Mouse (Mus musculus) heart, adult 9 months (tissue): Measurements from ENCODE around the gene Dnajc15.

Source experiments
- DNase-seq, 2 experiments: peaks; one replicate each; pipeline ENCODE4 v3.0.0; 2022; ENCODE audit warnings: low spot score in 2 of 2

Gene Dnajc15

DNA sequence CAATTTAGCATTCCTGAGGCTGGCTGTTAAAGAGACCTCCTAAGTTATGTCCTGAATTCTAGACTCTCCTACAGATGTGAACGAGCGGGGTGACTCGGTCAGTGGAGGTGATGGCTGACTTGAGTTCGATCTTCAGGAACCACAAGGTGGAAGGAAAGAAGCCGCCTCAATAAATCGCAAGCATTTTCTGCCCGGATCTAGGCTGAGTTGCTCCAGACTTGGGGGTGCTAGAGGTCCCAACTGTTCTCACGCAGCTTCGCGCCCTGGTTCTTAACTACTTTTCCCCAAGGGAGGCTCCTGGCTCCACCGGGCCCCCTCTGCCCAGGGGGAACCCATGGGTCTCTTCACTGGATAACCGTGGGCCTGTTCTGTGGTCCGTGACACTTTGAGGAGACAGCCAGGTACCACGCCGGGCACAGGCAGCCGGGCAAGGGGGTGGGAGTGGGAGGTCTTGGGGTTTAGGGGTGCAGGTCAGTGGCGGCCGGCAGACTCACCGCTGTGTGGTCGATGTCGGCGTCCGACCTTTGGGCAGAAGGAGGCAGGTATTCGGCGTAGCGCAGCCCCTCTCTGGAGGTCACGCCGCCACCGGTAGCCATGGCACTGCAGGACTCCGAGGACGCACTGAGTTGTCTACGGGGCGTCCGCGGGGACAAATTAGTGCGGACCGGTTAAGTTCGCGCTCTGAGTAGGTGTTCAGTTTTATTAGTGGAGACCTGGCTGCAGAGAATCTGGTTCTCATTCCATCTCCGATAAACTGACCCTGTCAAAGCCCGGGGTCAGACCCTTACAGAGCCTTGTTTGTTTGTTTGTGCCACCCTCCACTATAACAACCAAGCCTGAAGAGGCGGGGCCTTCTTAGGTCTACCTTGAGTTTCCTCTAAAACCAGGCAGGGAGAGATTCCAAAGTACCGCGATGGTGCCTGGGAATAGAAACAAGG is at the start of gene Dnajc15:
Gene Dnajc15 (minus strand): TSS at position 822 of the 938 bp plus-strand sequence.
- peak; percentile 78 to 86 for DNase-seq

DNA sequence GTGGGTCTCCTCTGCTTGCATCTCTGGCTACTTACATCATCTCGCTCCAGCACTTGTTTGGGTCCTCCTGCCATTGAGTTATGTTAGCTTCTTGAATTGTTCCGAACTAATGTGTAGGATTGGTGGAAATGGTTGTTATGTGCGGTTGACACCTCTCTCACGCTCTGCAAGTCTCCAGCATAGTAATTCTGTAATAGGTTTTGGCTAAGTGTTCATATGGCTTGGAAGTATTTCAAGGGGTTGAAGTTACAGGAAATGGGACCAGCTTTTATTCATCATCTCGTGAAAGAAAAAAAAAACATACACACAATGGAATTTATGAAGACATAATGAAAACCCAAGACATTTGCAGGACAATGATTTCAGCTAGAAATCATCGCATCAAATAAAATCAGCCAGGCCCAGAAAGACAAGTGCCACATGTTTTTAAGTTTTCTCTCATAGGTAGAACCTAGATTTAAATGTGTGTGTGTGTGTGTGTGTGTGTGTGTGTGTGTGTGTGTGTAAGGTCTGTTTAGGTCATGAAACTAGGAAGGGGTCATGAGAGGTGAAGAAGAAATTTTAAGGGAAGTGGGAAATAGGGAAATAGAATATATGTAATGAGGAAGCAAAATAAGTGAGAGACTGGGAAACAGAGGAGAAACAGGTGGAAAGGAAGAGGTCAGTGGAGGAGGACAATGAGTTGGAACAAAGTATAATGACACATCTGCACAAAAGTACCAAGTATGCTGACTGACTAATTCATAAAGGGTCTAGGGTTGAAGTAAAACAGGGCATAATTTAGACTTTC is 48.3 kb upstream of the Dnajc15 start:
- DNase-seq = no peak

DNA sequence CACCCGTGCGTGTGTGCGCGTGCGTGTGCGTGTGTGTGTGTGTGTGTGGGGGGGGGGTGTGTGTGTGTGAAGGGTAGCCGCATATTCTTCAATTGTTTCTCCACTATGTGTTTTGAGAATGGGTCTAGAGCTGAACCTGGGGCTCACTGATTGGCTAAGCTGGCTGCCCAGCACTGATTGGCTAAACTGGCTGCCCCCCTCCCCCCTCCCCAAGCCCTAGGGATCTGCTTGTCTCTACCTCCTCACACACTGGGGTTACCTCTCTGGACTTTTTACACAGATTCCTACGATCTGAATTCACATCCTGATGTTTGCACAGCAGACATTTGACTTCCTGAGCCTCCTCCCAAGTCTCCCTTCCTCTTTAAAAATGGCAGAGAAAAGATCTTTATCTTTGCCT is 46.7 kb upstream of the Dnajc15 start:
- no peak for DNase-seq

DNA sequence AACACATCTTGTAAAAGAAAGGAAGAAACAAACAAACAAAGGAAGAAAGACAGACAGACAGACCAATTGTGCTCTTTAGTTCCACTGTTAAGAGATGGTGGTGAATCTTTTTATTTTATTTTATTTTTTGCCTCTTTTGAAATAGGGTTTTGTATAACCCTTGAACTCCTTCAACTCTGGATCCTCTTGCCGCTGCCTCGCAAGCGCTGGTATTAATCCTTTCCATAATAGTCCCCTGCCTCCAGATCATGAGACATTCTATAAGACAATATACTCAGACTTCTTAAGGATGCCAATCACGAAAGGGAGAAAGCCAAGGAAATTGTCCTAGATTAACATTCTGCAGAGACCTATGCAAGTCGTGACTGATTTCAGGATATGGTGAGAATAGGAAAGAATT is 40.9 kb upstream of the Dnajc15 start:
- DNase-seq = no peak

DNA sequence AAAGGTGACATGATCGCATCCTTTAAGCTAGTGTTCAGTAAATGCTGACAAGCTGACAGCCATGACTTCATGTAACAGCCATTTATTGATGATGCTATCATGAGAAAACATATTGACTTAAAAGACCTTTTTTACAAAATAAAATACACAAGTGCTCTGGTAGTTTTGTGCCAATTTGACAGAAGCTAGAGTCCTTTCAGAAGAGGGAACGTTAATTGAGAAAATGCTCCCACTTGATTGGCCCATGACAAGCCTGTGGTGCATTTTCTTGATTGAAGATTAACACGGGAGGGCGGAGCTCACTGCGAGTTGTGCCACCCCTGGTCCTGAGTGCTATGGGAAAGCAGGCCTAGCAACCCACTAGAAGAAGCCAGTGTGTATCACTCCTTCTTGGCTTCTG is 31.7 kb upstream of the Dnajc15 start:
- no peak for DNase-seq

DNA sequence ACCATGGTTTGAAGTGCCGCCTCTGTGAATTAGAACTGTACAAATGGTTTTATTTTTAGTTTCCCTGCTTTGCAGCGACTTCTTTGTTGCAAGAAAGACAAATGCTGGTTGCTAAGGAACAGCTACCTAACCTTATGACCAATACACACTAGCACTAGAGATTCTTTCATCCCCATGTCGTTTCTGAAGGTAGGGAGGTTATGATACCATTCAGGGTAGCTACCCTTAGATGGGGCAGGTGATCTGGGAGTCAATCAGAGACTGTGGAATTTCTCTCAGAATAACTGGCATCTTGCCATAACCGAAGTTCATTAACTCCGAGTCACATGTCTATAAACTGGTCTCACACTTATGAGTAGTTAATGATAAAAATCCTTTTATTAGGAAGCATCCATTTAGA is 30.5 kb upstream of the Dnajc15 start:
- no peak for DNase-seq

DNA sequence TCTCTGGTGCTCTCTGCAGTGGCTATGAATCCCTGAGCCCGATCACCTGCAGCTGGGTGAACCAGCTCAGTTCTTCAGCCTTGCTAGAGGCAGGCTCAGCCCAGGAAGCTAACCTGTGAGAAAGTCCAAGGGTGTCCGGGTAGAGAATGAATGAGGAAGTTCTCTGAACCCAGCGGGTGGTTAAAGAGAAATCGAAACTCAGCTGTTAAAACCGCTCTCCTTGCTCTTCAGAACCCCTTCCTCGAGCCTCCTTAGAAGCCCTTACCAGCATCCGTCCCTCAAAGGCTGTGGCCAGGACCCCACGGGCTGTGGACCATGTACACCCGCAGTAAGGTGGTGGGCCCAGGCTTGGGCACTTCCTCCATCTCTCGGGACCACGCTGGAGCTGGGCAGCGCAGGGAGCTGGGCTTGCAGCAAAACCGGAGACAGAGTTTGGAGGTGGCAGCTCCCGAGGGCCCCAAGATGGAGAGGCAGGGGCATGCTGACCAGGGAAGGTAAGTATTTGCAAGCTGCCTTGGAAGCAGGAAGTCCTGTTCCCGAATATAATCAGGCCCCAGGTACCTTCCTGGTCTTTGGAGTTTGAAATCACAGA is 29.3 kb upstream of the Dnajc15 start, which contains the start of gene Epsti1:
Gene Epsti1 (plus strand): TSS at position 69 of the 592 bp plus-strand sequence.
- DNase-seq = peak; percentile 9

DNA sequence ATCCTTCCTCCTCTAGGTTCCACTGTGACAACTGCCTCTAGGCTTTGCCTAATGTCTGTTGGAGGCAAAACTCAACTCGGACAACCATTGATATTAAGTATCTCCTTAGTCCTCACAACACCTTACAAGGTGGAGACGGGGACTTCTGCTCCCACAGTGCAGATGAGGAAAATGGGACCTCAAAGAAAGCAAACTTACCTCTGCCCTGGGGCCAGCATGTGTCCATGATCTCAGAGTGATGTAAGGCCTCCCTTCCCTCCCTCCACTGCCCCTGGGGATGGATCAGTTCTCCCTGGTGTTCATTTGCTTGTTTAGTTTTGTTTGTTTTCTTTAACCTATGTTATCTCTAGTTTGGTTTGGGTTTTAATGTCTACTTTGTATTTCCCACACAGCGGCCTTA is 27.6 kb upstream of the Dnajc15 start:
- DNase-seq = no peak

DNA sequence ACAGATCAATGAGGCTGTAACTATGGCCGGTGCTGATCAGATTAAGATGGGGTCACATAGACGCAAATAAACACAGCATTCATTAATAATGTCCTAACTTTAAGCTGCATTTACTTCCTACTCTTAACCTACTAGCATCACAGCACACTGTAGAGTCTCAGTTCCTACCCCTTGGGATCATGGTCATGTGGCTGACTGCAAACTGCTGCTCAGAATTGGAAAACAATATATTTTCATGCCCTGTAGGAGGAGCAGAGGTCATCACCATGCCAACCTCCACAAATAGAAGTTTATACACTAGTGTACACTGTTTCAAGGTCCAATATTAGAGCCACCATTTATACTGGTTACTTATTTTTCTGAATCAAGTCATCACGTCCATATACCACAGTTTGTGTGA is 21.0 kb upstream of the Dnajc15 start:
- DNase-seq = no peak

DNA sequence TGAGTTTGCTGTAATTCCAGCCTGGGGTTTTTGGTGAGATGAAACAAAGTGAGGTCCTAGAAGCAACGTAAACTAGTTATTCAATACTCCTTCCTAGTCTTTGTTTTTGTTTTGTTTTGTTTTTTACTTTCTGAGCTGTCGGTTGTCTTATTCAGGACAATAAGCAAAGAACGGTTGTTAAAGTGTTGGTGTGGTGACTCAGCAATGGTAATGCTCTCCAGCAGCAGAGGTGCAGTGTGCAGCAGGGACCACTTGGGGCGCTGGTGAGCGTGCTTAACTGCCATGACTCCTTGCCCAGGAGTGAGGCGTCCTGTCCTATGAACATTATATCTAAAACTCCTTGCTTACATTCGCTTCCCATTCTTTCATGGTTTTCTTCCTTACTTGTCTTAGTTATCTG is 15.0 kb upstream of the Dnajc15 start:
- no peak for DNase-seq

DNA sequence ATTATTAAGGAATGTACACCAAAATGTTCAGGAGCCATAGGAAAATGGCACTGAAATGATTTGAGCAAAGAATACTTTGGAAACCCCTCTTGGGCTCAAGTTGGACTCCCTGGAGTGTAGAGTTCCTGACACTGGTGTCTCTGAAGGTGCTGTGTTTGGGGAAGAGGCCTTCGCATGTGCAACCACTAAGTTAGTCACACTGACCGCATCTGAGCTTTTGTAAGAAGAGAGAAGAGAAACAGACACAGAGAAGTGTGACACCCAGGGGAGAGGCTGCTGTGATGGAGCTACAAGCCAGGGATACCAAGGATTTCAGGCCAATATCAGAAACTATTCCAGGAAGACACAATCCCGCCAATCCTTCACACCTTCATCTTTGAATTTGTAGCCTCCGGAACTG is 12.0 kb upstream of the Dnajc15 start:
- DNase-seq = no peak

DNA sequence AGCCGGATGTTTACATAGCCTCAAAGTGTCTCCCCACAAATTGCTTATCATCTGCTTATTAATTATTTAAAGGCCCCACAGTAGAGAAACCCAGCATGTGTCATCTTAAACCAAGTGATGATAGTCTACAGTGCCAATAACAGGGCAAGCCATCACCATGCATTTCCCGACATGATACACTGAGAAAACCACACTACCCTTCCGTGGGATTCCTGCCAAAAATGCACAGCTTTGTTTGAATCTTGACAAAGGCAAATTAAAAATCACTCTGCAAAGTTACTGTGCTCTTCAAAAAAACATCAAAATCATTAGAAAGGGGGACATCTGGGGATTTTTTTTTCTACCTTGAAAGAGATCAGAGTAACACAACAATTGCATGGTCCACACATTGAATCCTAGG is 11.5 kb upstream of the Dnajc15 start:
- DNase-seq = no peak

DNA sequence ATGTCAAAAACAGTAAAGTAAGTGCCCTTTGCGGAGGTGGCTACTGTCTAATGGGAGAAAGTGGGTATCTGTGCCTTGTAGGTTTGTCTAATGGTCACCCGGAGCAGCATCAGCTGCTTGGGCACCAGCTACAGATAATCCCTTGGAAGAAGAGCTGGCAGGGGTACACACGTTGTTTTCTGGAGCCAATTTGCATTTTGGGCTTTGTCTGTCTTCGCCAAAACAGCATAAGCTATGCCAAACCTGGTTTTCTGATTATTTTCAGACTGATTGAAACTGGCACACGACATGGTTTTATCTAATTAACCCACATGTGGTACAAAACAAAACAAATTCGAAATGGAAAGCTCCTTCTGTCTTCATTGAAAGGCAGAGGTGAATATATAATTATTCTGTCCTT is 7.7 kb upstream of the Dnajc15 start:
- no peak for DNase-seq

DNA sequence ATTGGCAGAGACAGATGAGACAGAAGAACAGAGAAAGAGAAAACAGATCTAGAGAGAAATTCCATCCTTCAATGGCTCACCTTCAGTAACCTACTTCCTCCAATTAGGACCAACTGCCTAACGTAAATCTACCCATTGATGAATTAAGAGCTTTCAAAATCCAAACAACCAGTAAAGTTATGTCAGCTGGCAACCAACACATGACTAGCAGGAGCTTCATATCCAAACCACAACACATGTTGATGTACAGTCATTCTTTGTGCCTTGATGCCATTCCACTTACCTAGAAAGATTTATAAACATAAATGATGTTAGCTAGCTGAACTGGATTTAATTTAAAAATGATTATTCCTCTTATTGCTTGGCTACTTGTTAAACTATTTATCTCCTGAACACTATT is 7.1 kb upstream of the Dnajc15 start:
- no peak for DNase-seq

DNA sequence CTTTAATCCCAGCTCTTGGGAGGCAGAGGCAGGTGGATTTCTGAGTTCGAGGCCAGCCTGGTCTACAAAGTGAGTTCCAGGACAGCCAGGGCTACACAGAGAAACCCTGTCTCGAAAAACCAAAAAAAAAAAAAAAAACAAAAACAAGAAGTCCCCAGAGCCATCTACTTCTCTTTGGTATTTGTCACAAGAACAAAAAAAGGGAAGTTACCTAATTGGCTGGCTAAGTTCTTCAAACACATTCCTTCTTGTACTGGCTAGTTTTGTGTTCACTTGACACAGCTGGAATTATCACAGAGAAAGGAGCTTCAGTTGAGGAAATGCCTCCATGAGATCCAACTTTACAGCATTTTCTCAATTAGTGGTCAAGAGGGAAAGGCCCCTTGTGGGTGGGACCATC is 3.0 kb upstream of the Dnajc15 start:
- peak in 1 of 2 experiments; percentile 13 for DNase-seq

DNA sequence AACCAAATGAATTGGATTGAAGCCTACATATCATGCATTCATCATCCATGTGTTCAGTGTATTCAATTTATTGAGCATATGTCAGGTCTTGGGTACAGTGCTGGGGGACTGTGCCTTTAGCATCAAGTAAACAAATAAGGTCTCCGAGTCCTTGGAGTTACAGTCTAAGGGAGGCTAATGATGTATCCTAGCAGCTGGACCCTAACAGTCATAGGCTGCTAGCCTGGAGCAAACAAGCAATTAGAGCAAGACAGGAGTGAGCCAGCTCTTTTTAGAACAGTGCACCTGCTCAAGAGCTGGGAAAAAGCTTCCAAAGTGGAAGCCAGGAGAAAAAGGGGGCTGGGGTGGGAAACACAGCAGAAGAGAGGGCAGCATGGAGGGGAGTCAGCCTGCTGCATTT is 1.3 kb upstream of the Dnajc15 start:
- DNase-seq = no peak

DNA sequence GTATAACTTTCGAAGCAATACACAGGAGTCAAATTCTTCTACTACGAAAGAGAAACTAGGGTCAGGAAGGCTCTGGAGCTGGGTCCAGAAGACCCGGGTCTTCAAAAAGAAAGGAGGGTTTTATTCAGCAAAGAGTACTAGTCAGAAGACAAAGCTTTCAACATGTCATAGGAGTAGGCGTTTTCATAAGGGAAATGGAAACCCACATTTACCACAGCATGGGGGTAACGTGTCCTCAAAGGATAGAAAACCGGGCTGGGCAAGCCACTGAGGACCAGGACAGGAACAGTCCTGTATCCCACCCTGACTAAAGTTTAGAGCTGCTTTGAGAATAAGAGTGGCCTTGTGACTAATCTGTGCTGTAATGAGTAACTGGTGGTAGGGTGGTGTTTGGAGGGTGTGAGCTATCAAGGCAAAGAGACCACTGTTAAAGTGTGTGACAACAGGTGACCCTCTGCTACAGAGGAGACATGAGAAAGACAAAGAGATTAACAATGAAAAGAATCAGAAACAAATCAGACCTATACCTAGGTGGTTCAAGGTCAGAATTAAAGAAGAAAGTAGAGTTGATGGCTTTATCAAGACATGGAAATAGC is 3.4 kb downstream of the Dnajc15 start:
- no peak for DNase-seq

DNA sequence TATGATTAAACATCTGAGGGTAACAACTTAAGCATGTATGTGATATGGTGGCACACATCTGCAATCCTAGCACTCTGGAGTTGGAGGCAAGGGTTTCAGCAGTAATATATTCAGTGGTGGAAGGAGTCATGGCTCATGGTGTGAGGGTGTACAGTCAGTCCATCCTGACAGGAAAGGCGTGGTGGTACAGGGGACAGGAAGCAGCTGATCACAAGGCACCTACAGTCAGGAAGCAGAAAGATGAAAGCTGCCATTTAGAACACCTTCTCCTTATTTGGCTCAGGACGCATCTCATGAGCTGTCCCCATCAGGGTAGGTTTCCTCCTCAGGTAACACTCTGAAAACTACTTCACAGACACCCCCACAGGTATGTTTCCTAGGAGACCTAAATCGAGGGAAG is 4.0 kb downstream of the Dnajc15 start:
- no peak for DNase-seq

DNA sequence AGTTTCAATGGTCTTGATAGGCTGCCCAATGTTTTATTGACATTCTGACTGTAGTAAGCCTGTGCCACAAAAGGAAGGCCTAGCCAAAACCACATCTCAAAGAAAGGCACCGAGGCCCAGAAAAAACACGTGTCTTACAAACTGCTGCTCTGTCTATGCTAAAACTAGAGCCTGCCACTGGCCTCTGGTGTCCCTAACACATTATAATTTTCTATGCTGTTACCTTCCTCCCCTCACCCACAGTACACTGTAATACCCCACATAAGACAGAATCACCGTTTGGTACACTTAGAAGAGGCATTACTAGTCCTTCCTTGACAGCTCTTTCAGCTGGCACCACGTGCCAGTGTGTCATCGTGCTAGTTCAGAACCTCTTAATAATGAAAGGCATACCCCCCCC is 7.3 kb downstream of the Dnajc15 start:
- DNase-seq = no peak

DNA sequence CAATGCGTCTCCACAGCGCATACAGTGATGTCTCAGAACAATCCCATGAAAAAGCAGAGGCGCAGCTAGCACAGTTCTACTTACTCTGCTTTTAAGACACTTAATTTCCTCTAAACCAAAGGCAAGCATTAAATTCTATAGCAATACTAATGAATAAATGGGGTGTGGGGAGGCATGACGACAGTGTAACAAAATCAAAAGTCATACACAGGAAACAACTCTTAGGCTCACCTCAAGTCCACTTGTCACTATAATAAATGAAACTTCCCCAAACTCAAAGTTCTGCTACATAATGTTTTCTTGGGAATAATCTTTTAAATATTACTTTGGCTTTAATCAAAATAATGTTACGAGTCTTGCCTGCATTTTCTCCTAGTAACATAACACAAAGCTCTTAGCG is 10.4 kb downstream of the Dnajc15 start:
- no peak for DNase-seq

DNA sequence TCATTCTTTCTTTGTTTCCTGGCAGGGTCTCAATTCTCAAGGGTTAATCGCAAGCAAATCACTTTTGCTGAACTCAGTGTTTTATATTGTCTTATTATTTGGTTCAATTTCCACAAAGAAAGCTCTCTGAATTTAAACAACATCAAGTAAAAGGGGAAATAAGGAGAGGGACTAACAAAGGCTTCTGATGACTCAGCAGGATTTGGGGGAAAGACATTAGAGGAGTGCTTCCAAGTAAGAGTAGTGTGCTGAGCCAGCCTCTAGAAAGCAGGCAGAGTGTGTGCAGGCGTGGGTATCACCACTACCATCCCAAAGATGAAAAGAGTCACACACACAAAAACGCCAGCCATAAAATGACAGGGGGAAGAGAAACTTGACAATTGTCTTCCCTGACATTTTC is 10.9 kb downstream of the Dnajc15 start:
- DNase-seq = peak in 1 of 2 experiments; percentile 19
